Mouse (Mus musculus): ENCODE measurements around the gene Bckdha. TPM values are rescaled to one million over a fixed set of nuclear protein-coding genes. Genes with fewer than 3 reads are reported as not detected.

Gene Bckdha
- polyA plus RNA-seq, 1 experiment from 2014 or later: 69.1 TPM

- DNase-seq (ENCODE audit: low spot score): peak; percentile 25
Observed at GRCm38 (mm10) chr7:25645074-25645473, 13.7 kb downstream of the Bckdha start.

- no peak for DNase-seq (ENCODE audit: low spot score)
Observed at GRCm38 (mm10) chr7:25644631-25645030, 14.2 kb downstream of the Bckdha start.

GRCm38 (mm10) chr7:25644136-25644535, 14.6 kb downstream of the Bckdha start:
- DNase-seq (ENCODE audit: low spot score): peak; percentile 46

- no peak for DNase-seq (ENCODE audit: low spot score)
Observed at GRCm38 (mm10) chr7:25639754-25640153, 19.0 kb downstream of the Bckdha start.

- DNase-seq (ENCODE audit: low spot score): no peak
Observed at GRCm38 (mm10) chr7:25637099-25637498, 21.7 kb downstream of the Bckdha start.

GRCm38 (mm10) chr7:25636373-25636772, 22.4 kb downstream of the Bckdha start:
- DNase-seq (ENCODE audit: low spot score): peak; percentile 56

GRCm38 (mm10) chr7:25632679-25633078, 26.1 kb downstream of the Bckdha start:
- no peak for DNase-seq (ENCODE audit: low spot score)

- DNase-seq (ENCODE audit: low spot score): no peak
Observed at GRCm38 (mm10) chr7:25628323-25628620, 30.5 kb downstream of the Bckdha start.

- DNase-seq (ENCODE audit: low spot score): peak; percentile 64
Observed at GRCm38 (mm10) chr7:25627431-25628322, 31.1 kb downstream of the Bckdha start.

- peak; percentile 64 for DNase-seq (ENCODE audit: low spot score)
Observed at GRCm38 (mm10) chr7:25626509-25627430, 32.0 kb downstream of the Bckdha start, which contains the start of gene B3gnt8. TSS of gene B3gnt8 (plus strand) at chr7:25626654.

- DNase-seq (ENCODE audit: low spot score): peak; percentile 66
Observed at GRCm38 (mm10) chr7:25625594-25626250, 33.1 kb downstream of the Bckdha start.

GRCm38 (mm10) chr7:25624851-25625250, 33.9 kb downstream of the Bckdha start:
- DNase-seq (ENCODE audit: low spot score): peak; percentile 34

- no peak for DNase-seq (ENCODE audit: low spot score)
Observed at GRCm38 (mm10) chr7:25623857-25624370, 34.9 kb downstream of the Bckdha start.

- DNase-seq (ENCODE audit: low spot score): no peak
Observed at GRCm38 (mm10) chr7:25620751-25621150, 38.0 kb downstream of the Bckdha start.

- no peak for DNase-seq (ENCODE audit: low spot score)
Observed at GRCm38 (mm10) chr7:25620101-25620500, 38.7 kb downstream of the Bckdha start.

GRCm38 (mm10) chr7:25619722-25619991, 39.1 kb downstream of the Bckdha start:
- DNase-seq (ENCODE audit: low spot score): no peak

- peak; percentile 97 for DNase-seq (ENCODE audit: low spot score)
Observed at GRCm38 (mm10) chr7:25618865-25619721, 39.7 kb downstream of the Bckdha start, which contains the start of gene Dmac2. TSS of gene Dmac2 (plus strand) at chr7:25619414.

- no peak for DNase-seq (ENCODE audit: low spot score)
Observed at GRCm38 (mm10) chr7:25617376-25618160, 41.2 kb downstream of the Bckdha start.

GRCm38 (mm10) chr7:25615706-25616011, 43.1 kb downstream of the Bckdha start, which contains the start of gene Erich4:
TSS of gene Erich4 (minus strand) at chr7:25615892.
- DNase-seq (ENCODE audit: low spot score): no peak

Measured in thymus, postnatal 0 days (tissue).